Mouse (Mus musculus) heart, adult 2 months (tissue): ENCODE measurements around the gene Lhx4. TPM values are rescaled to one million over a fixed set of nuclear protein-coding genes. Genes with fewer than 3 reads are reported as not detected.

ENCODE experiments used
- DNase-seq, 2 experiments: peaks; one replicate each; pipeline ENCODE4 v3.0.0; 2021
- H3K27ac ChIP-seq: fragments of 200-600 bp; 2 replicates; pipeline ENCODE4 v1.8.1; 2022
- H3K27me3 ChIP-seq: fragments of 200-500 bp; 2 replicates; pipeline ENCODE4 v1.6.1; 2012; ENCODE audit warnings: mild to moderate bottlenecking, low read length, inconsistent platforms, mixed read lengths; ENCODE audit not compliant: control insufficient read depth, insufficient read depth
- H3K36me3 ChIP-seq: fragments of 200-500 bp; 2 replicates; pipeline ENCODE4 v1.6.1; 2012; ENCODE audit warnings: low read length, inconsistent platforms; ENCODE audit not compliant: control insufficient read depth, insufficient read depth
- H3K4me1 ChIP-seq: fragments of 200-500 bp; 2 replicates; pipeline ENCODE4 v1.6.1; 2011; ENCODE audit warnings: low read length; ENCODE audit not compliant: control insufficient read depth, insufficient read depth
- H3K4me3 ChIP-seq: fragments of 200-600 bp; 2 replicates; pipeline ENCODE4 v1.8.1; 2022
- H3K79me2 ChIP-seq: fragments of 200-500 bp; replicated peaks from 2 replicates; pipeline ENCODE4 v1.6.1; 2012; ENCODE audit warnings: mild to moderate bottlenecking, inconsistent platforms, low read length, moderate library complexity, mixed read lengths; ENCODE audit not compliant: control insufficient read depth, insufficient read depth
- H3K9ac ChIP-seq: fragments of 200-500 bp; 2 replicates; pipeline ENCODE4 v1.6.1; 2012; ENCODE audit warnings: low read depth, mild to moderate bottlenecking, control low read depth, inconsistent platforms, low read length, mixed read lengths
- CTCF ChIP-seq: fragments of 200-600 bp; IDR thresholded peaks from 2 replicates; pipeline ENCODE4 v1.8.1; 2022; ENCODE audit warnings: antibody characterized with exemption, mild to moderate bottlenecking, moderate library complexity
- EP300 ChIP-seq: fragments of 200-500 bp; IDR thresholded peaks from 2 replicates; pipeline ENCODE4 v1.6.1; 2011; ENCODE audit warnings: low read depth, low read length, control low read depth; ENCODE audit not compliant: insufficient read depth
- POLR2A ChIP-seq: fragments of 200-500 bp; IDR thresholded peaks from 2 replicates; pipeline ENCODE4 v1.6.1; 2011; ENCODE audit warnings: mild to moderate bottlenecking, low read depth, low read length, control low read depth; ENCODE audit not compliant: insufficient read depth
- WGBS: fragments of 180-500 bp; shearing (Covaris S2); methylation state at CpG from one replicate; pipeline ENCODE4 v1.1.7; 2018; 5-methylcytosine and 5-hydroxymethylcytosine counted together
- intact Hi-C: fragments of 180-260 bp; cut with DNase I; formaldehyde crosslinking; loops from one replicate; pipeline ENCODE4 v1.15.1; 2025
- polyA plus RNA-seq: library from polyadenylated mRNA; depleted of rRNA; stranded (reverse); fragments of >200 nt; gene quantifications from 2 replicates; pipeline ENCODE4 v1.2.3, GENCODE M21; 2012
- total RNA-seq, 2 experiments: library from RNA; stranded (reverse); gene quantifications; 2 replicates each; pipeline ENCODE4 v1.2.3; 2021

Lhx4 gene
- total and polyA plus RNA-seq, 3 experiments = not detected

GRCm38 (mm10) chr1:155689558-155689957, 61.9 kb downstream of the Lhx4 start:
- no peak overlapping the region for H3K4me3 ChIP-seq
- intact Hi-C loops = no loop called here
- WGBS = 90% methylated on average over 5 of the region's 5 CpGs
- H3K27ac ChIP-seq = no peak overlapping the region
- TF ChIP-seq POLR2A (no peak), EP300 (no peak), CTCF (no peak)
- H3K27me3 ChIP-seq = no peaks in the 10 kb centered on the region
- no peak for DNase-seq
- no peak overlapping the region for H3K9ac ChIP-seq
- H3K36me3 ChIP-seq = no peaks in the 10 kb centered on the region
- H3K4me1 ChIP-seq = no peaks in the 10 kb centered on the region
- no peaks in the 10 kb centered on the region for H3K79me2 ChIP-seq

GRCm38 (mm10) chr1:155689141-155689540, 62.3 kb downstream of the Lhx4 start:
- no peaks in the 10 kb centered on the region for H3K27me3 ChIP-seq
- H3K9ac ChIP-seq = no peak overlapping the region
- no peak for TF ChIP-seq CTCF
- TF ChIP-seq POLR2A = no peak
- no peak for TF ChIP-seq EP300
- H3K36me3 ChIP-seq = no peaks in the 10 kb centered on the region
- WGBS = 90% methylated on average over 4 of the region's 4 CpGs
- no peaks in the 10 kb centered on the region for H3K4me1 ChIP-seq
- H3K4me3 ChIP-seq = no peak overlapping the region
- H3K79me2 ChIP-seq = no peaks in the 10 kb centered on the region
- no peak for DNase-seq
- intact Hi-C loops = no loop called here
- H3K27ac ChIP-seq = no peak overlapping the region

GRCm38 (mm10) chr1:155686816-155687215, 64.7 kb downstream of the Lhx4 start:
- H3K36me3 ChIP-seq = no peaks in the 10 kb centered on the region
- no peak overlapping the region for H3K27ac ChIP-seq
- H3K9ac ChIP-seq = no peak overlapping the region
- TF ChIP-seq EP300 (no peak), CTCF (no peak), POLR2A (no peak)
- intact Hi-C loops = no loop called here
- no peak for DNase-seq
- no peak overlapping the region for H3K4me3 ChIP-seq
- no peaks in the 10 kb centered on the region for H3K79me2 ChIP-seq
- no peaks in the 10 kb centered on the region for H3K27me3 ChIP-seq
- 86% methylated on average over 15 of the region's 15 CpGs for WGBS
- no peaks in the 10 kb centered on the region for H3K4me1 ChIP-seq

- no peak for TF ChIP-seq CTCF
- no peak for TF ChIP-seq POLR2A
- no peak for TF ChIP-seq EP300
Measured at GRCm38 (mm10) chr1:155681116-155681799, 70.2 kb downstream of the Lhx4 start.

GRCm38 (mm10) chr1:155675570-155675969, 75.9 kb downstream of the Lhx4 start:
- intact Hi-C loops = no loop called here
- Histone ChIP-seq H3K4me3 (no peak overlapping the region), H3K27me3 (no peaks in the 10 kb centered on the region), H3K27ac (no peak overlapping the region), H3K79me2 (no peaks in the 10 kb centered on the region), H3K4me1 (no peaks in the 10 kb centered on the region), H3K36me3 (no peaks in the 10 kb centered on the region), H3K9ac (no peak overlapping the region)
- no peak for DNase-seq
- TF ChIP-seq EP300 (no peak), POLR2A (no peak), CTCF (no peak)
- 74% methylated on average over 6 of the region's 6 CpGs for WGBS

More at GRCm38 (mm10) chr1:155681116-155681799, 70.2 kb downstream of the Lhx4 start:
- Histone ChIP-seq H3K36me3 (no peaks in the 10 kb centered on the region), H3K79me2 (no peaks in the 10 kb centered on the region), H3K27me3 (no peaks in the 10 kb centered on the region), H3K4me1 (no peaks in the 10 kb centered on the region), H3K27ac (no peak overlapping the region), H3K4me3 (no peak overlapping the region), H3K9ac (no peak overlapping the region)
- 64% methylated on average over 10 of the region's 10 CpGs for WGBS
- intact Hi-C loops = no loop called here
- no peak for DNase-seq

GRCm38 (mm10) chr1:155663994-155664393, 87.5 kb downstream of the Lhx4 start:
- H3K4me1 ChIP-seq = no peaks in the 10 kb centered on the region
- intact Hi-C loops = no loop called here
- TF ChIP-seq POLR2A (no peak), EP300 (no peak), CTCF (no peak)
- no peak overlapping the region for H3K4me3 ChIP-seq
- no peaks in the 10 kb centered on the region for H3K27me3 ChIP-seq
- no peak for DNase-seq
- H3K79me2 ChIP-seq = no peaks in the 10 kb centered on the region
- no peaks in the 10 kb centered on the region for H3K36me3 ChIP-seq
- WGBS = 70% methylated on average over 5 of the region's 5 CpGs
- no peak overlapping the region for H3K27ac ChIP-seq
- no peak overlapping the region for H3K9ac ChIP-seq
